Mouse (Mus musculus): Measurements from ENCODE around the gene Mob3a. TPM values are rescaled to one million over a fixed set of nuclear protein-coding genes. Genes with fewer than 3 reads are reported as not detected.

The Mob3a gene
- polyA plus RNA-seq, 1 experiment from 2014 or later: 31.6 TPM

- Histone ChIP-seq H3K27me3 (no peaks in the 10 kb centered on the region), H3K4me1 (replicated peaks) (peaks cover 48% of the 10 kb centered on the region), H3K36me3 (peaks cover 75% of the 10 kb centered on the region), H3K4me2 (no peak overlapping the region), H3K9ac (peak overlapping the region; percentile 33; the same call in 1 of the 2 replicates), H3K4me3 (replicated peaks) (no peak overlapping the region), H3K27ac (peak overlapping the region; percentile 97), H3K9me3 (replicated peaks) (no peaks in the 10 kb centered on the region)
- 83% methylated on average over 3 of the region's 3 CpGs for WGBS (ENCODE audit: insufficient replicate concordance)
- DNase-seq: no peak
- no peak for ATAC-seq (ENCODE audit: low read depth)
Observed at GRCm38 (mm10) chr10:80686617-80687016, 15.2 kb downstream of the Mob3a start.

- H3K27ac ChIP-seq: peak overlapping the region; percentile 97
- no peaks in the 10 kb centered on the region for H3K27me3 ChIP-seq
- H3K4me1 ChIP-seq (replicated peaks): peaks cover 50% of the 10 kb centered on the region
- ATAC-seq (ENCODE audit: low read depth): peak; percentile 84
- no peaks in the 10 kb centered on the region for H3K9me3 ChIP-seq (replicated peaks)
- peak; percentile 73 for DNase-seq
- peak overlapping the region; percentile 31 for H3K4me3 ChIP-seq (replicated peaks)
- peak overlapping the region; percentile 62 for H3K4me2 ChIP-seq
- 10% methylated on average over 4 of the region's 4 CpGs for WGBS (ENCODE audit: insufficient replicate concordance)
- peak overlapping the region; percentile 75 for H3K9ac ChIP-seq
- H3K36me3 ChIP-seq: peaks cover 58% of the 10 kb centered on the region
Observed at GRCm38 (mm10) chr10:80684984-80685383, 16.8 kb downstream of the Mob3a start.

DNA sequence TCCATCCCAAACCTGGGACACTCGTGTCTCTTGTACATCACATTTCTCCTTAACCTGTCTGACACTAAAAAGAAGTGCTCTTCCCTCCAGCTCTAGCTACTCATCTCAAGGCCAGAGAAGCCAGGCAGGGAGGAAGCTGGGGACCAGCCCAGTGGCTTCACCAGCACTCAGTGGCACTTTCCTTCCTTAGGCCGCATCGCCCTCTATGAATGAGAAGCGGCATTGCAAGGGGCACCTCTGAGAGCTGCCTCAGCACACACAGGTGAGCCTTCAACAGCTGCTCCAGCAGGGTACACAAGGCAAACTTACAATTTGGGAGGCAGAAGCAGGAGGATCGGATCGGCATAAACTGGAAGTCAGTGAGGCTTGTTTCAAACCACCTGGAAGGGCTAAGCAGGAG lies 17.6 kb downstream of the Mob3a start:
- no peak overlapping the region for H3K4me3 ChIP-seq (replicated peaks)
- H3K27me3 ChIP-seq: no peaks in the 10 kb centered on the region
- peak overlapping the region; percentile 97 for H3K27ac ChIP-seq
- H3K4me1 ChIP-seq (replicated peaks): peaks cover 58% of the 10 kb centered on the region
- peak overlapping the region; percentile 62 for H3K4me2 ChIP-seq
- H3K9ac ChIP-seq: peak overlapping the region; percentile 75
- ATAC-seq (ENCODE audit: low read depth) (peak; percentile 67), DNase-seq (peak; percentile 74)
- H3K36me3 ChIP-seq: peaks cover 51% of the 10 kb centered on the region
- 50% methylated on average over 6 of the region's 6 CpGs for WGBS (ENCODE audit: insufficient replicate concordance)
- no peaks in the 10 kb centered on the region for H3K9me3 ChIP-seq (replicated peaks)

- no peak overlapping the region for H3K4me2 ChIP-seq
- H3K27ac ChIP-seq: peak overlapping the region; percentile 97
- ATAC-seq (ENCODE audit: low read depth): no peak
- DNase-seq: no peak
- peaks cover 63% of the 10 kb centered on the region for H3K4me1 ChIP-seq (replicated peaks)
- H3K36me3 ChIP-seq: peaks cover 45% of the 10 kb centered on the region
- no peak overlapping the region for H3K4me3 ChIP-seq (replicated peaks)
- no peaks in the 10 kb centered on the region for H3K27me3 ChIP-seq
- peak overlapping the region; percentile 75 for H3K9ac ChIP-seq
- WGBS (ENCODE audit: insufficient replicate concordance): 87% methylated on average over 1 of the region's 1 CpGs
- no peaks in the 10 kb centered on the region for H3K9me3 ChIP-seq (replicated peaks)
Observed at GRCm38 (mm10) chr10:80683647-80684046, 18.1 kb downstream of the Mob3a start.

DNA sequence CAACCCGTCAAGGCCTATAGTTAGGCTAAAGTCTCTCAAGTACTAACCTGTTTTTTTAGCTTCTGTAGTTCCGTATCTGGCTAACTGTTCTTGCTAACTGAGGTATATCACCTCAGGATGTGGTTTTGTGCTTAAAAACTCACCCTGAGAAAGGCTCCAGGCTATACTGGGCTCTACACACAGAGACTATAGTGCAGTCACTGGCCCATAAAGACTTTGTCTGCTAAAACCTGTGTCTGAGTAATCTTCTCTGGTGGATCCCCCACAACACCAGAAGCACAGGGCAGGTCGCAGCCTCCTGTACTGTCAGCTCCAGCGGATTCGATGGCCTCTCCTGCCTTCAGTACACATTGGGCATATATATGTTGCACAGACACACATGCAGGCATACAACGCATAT lies 19.8 kb downstream of the Mob3a start:
- WGBS (ENCODE audit: insufficient replicate concordance): 81% methylated on average over 6 of the region's 6 CpGs
- Histone ChIP-seq H3K27me3 (no peaks in the 10 kb centered on the region), H3K4me1 (replicated peaks) (peaks cover 77% of the 10 kb centered on the region), H3K4me2 (no peak overlapping the region), H3K27ac (peak overlapping the region; percentile 100), H3K9ac (no peak overlapping the region), H3K9me3 (replicated peaks) (no peaks in the 10 kb centered on the region), H3K36me3 (peaks cover 35% of the 10 kb centered on the region), H3K4me3 (replicated peaks) (no peak overlapping the region)
- no peak for ATAC-seq (ENCODE audit: low read depth)
- no peak for DNase-seq

- no peak overlapping the region for H3K4me2 ChIP-seq
- no peak overlapping the region for H3K4me3 ChIP-seq (replicated peaks)
- H3K27me3 ChIP-seq: no peaks in the 10 kb centered on the region
- 55% methylated on average over 2 of the region's 2 CpGs for WGBS (ENCODE audit: insufficient replicate concordance)
- H3K9ac ChIP-seq: peak overlapping the region; percentile 94; the same call in 1 of the 2 replicates
- no peaks in the 10 kb centered on the region for H3K9me3 ChIP-seq (replicated peaks)
- peaks cover 68% of the 10 kb centered on the region for H3K4me1 ChIP-seq (replicated peaks)
- DNase-seq (no peak), ATAC-seq (ENCODE audit: low read depth) (no peak)
- H3K36me3 ChIP-seq: peaks cover 18% of the 10 kb centered on the region
- H3K27ac ChIP-seq: peak overlapping the region; percentile 100
Observed at GRCm38 (mm10) chr10:80680260-80680696, 21.5 kb downstream of the Mob3a start.

DNA sequence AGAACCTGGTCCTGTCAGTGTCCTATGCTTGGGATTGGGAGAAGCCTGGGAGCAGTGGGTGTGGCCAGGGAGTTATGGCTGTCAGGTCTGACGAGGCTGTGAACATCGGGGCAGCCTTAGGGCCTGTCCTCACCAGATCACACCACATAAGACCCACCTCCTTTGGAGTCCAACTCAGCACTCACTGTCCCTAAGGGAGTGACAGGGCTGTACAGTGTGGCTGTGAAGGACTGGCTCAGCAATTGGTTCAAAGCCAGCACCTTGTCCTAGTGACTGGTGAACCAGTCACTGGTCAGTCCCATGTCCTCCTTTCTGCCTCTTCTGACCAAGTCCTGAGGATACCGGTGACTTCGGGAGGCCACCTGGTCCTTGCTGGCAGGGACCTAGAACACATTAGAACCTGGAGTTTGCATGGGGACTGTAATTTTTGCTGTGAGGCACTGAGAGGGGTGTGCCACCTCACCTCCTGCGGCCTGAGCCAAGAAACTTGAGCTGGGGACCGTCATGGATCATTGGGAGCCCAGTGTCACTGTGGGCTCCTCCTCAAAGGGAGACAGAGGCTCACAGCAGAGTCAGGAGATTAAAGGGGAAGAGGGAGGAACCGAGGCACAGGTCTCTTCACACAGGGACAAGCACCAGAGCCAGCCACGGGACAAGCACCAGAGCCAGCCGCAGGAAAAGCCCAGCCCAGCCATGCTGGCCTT lies 22.1 kb downstream of the Mob3a start:
- Histone ChIP-seq H3K36me3 (peaks cover 15% of the 10 kb centered on the region), H3K4me1 (replicated peaks) (peaks cover 68% of the 10 kb centered on the region), H3K27ac (peak overlapping the region; percentile 100), H3K27me3 (no peaks in the 10 kb centered on the region), H3K4me3 (replicated peaks) (no peak overlapping the region), H3K4me2 (peak overlapping the region; percentile 98; the same call in 1 of the 2 replicates), H3K9ac (peak overlapping the region; percentile 94), H3K9me3 (replicated peaks) (no peaks in the 10 kb centered on the region)
- ATAC-seq (ENCODE audit: low read depth) (no peak), DNase-seq (no peak)
- WGBS (ENCODE audit: insufficient replicate concordance): 59% methylated on average over 9 of the region's 9 CpGs

- WGBS (ENCODE audit: insufficient replicate concordance): 20% methylated on average over 9 of the region's 10 CpGs
- peak overlapping the region; percentile 94 for H3K4me3 ChIP-seq (replicated peaks)
Observed at GRCm38 (mm10) chr10:80678601-80679377, 23.0 kb downstream of the Mob3a start.

DNA sequence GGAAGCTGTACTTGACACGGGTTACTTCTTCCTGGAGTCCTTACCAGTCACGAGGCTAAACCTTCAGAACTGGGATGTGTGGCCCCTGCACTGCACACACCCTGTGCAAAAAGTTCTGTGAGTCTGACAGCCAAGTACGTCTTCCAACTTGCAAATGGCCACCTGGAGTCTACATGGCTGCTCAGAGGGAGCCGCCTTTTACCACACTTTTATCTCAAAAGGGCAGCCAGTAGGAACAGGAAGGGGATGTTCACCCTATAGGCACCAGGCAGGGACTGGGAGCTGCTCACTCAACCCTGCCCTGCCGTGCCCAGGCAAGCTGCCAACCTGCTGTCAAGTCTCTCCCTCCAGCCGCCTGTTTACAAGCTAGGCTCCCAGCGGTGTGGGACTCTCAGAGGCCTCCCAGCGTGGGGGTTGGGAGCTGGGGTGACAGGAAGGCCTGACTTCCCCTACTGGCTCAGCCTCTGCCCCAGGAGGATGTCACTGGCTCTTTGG lies 23.8 kb downstream of the Mob3a start, which contains the start of gene Mknk2:
Mknk2 (minus strand) TSS at position 171 of the 495 bp plus-strand sequence.
- H3K4me3 ChIP-seq (replicated peaks): peak within 1 kb of the TSS; percentile 94
- peaks cover 17% of the 10 kb centered on the region for H3K36me3 ChIP-seq
- ATAC-seq (ENCODE audit: low read depth) (peak; percentile 71), DNase-seq (peak; percentile 80)
- peak within 1 kb of the TSS; percentile 100 for H3K27ac ChIP-seq
- peak within 1 kb of the TSS; percentile 98 for H3K4me2 ChIP-seq
- peaks cover 68% of the 10 kb centered on the region for H3K4me1 ChIP-seq (replicated peaks)
- H3K27me3 ChIP-seq: no peaks in the 10 kb centered on the region
- peak within 1 kb of the TSS; percentile 94 for H3K9ac ChIP-seq
- WGBS (ENCODE audit: insufficient replicate concordance): under 1% methylated on average over 8 of the region's 8 CpGs
- no peaks in the 10 kb centered on the region for H3K9me3 ChIP-seq (replicated peaks)

More at GRCm38 (mm10) chr10:80678601-80679377, 23.0 kb downstream of the Mob3a start:
- DNase-seq: no peak
- peak overlapping the region; percentile 98 for H3K4me2 ChIP-seq
- no peaks in the 10 kb centered on the region for H3K9me3 ChIP-seq (replicated peaks)
- peaks cover 16% of the 10 kb centered on the region for H3K36me3 ChIP-seq
- peaks cover 68% of the 10 kb centered on the region for H3K4me1 ChIP-seq (replicated peaks)
- ATAC-seq (ENCODE audit: low read depth): no peak
- peak overlapping the region; percentile 100 for H3K27ac ChIP-seq
- H3K27me3 ChIP-seq: no peaks in the 10 kb centered on the region
- peak overlapping the region; percentile 94 for H3K9ac ChIP-seq

GRCm38 (mm10) chr10:80677128-80677875 lies 24.5 kb downstream of the Mob3a start:
- no peak for ATAC-seq (ENCODE audit: low read depth)
- Histone ChIP-seq H3K4me1 (replicated peaks) (peaks cover 73% of the 10 kb centered on the region), H3K27me3 (no peaks in the 10 kb centered on the region), H3K9ac (peak overlapping the region; percentile 94), H3K4me2 (peak overlapping the region; percentile 98), H3K36me3 (peaks cover 21% of the 10 kb centered on the region), H3K27ac (peak overlapping the region; percentile 100), H3K9me3 (replicated peaks) (no peaks in the 10 kb centered on the region), H3K4me3 (replicated peaks) (peak overlapping the region; percentile 94)
- WGBS (ENCODE audit: insufficient replicate concordance): 7% methylated on average over 9 of the region's 9 CpGs
- DNase-seq: no peak
